Mouse (Mus musculus) mesoderm, embryonic 11.5 days (tissue): ENCODE results near the gene Olfr524.

Experiments used
- DNase-seq: peaks from one replicate; pipeline ENCODE4 v3.0.0-alpha.2; 2012; ENCODE audit warnings: low read depth, low spot score

Gene Olfr524

GRCm38 (mm10) chr7:140205864-140206263, at the start of gene Olfr524:
TSS of gene Olfr524 (minus strand) at chr7:140205964.
- no peak for DNase-seq

DNA sequence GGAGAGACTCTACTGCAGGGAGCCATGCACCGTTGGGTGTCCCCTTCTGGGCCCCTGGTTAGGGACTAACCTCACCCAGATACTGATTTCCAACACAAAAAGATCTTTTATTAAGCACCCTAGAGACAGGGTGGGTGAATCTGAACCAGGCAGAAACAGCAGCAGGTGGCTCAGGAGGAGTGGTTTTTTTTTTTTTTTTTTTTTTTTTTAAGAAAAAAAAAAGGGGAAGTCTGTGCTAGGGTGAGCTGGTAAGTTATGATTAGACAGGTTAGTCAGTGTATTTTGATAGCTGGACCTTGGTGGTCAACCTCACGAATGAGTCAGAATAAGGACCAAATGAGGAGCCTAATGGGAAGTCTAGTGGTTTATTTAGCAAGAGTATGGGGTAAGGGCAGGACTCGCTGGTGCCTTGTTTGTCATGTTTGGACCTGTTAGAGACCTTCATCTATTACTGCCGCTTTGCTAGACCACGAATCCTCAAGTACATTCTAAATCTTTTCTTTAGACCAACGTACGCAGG, 48.1 kb upstream of the Olfr524 start:
- no peak for DNase-seq

- no peak for DNase-seq
These were observed 41.5 kb upstream of the Olfr524 start, which contains the start of gene 5830411N06Rik for GRCm38 (mm10) chr7:140247216-140247615. TSS of gene 5830411N06Rik (plus strand) at chr7:140247284.

DNA sequence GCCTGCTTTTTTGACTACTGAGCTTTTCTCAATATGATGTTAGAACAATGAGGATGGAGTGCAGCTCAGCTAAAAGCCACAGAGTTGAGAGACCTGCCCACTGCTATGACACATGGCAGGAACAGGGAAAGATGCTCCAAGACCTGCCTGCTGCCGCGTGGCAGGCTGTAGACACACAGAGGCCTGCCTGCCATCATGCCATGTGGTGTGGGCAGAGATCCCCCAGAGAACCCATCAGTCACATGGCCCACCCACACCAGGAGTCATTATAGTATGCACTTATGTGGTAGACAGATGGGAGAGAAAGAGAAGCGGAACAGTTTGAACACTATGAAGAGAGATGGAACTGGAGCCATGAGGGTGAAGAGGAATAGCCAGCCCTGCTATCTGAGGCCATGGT, 27.9 kb upstream of the Olfr524 start:
- no peak for DNase-seq

DNA sequence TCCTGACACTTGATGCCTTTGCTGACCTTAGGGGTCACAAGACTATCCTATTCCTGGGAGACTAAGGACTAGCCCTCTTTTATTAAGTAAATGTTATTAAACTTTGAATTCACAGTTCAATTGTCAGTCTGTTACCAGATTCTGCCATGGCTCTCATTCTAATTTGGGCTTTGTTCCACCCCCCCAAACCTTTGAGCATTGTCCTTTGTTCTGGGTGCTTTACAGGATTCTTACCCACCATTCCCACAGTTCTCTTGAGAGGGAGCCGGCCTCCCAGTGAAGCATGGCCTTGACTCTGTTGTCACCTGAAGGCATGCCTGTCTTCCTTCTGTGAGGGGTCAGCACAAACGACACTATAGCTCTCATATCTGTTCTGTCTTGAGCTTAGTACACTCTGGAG, 25.3 kb upstream of the Olfr524 start:
- no peak for DNase-seq

DNA sequence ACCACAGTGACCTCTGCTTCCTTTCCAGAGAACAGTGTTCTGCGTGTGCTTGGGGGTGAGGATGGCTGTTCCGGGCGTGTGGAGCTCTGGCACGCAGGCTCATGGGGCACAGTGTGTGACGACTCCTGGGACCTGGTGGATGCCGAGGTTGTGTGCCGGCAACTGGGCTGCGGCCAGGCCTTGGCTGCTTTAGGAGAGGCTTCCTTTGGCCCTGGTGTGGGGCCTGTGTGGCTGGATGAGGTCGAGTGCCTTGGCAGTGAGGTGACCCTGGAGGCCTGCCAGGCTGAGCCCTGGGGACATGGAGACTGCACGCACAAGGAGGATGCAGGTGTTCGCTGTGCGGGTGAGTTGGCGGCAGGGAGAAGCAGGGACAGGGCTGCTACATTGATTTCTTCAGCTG, 22.7 kb upstream of the Olfr524 start:
- DNase-seq: no peak

DNA sequence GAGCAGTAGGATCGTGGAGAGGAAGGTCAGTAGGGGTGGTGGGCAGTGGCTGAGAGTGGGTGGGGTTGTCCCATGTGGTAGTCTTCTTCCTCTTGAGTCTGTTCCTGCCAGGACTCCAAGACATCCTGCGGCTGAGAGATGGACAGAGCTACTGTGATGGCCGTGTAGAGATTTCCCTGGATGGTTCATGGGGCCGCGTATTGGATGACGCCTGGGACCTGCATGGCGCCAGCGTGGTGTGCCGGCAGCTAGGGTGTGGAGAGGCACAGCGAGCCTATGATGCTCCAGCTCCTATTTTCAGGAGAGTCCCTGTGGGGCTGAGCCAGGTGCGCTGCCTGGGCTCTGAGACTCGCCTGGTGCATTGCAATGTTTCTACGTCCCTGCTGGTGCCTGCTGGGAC, 18.4 kb upstream of the Olfr524 start:
- DNase-seq: no peak

- no peak for DNase-seq
These were observed 14.6 kb upstream of the Olfr524 start for GRCm38 (mm10) chr7:140220375-140220774.

GRCm38 (mm10) chr7:140219268-140219667, 13.5 kb upstream of the Olfr524 start:
- DNase-seq: no peak

- no peak for DNase-seq
These were observed 12.2 kb upstream of the Olfr524 start, which contains the start of gene Cd163l1 for GRCm38 (mm10) chr7:140217967-140218366. TSS of gene Cd163l1 (plus strand) at chr7:140218267.

GRCm38 (mm10) chr7:140213841-140214240, 8.1 kb upstream of the Olfr524 start:
- no peak for DNase-seq

DNA sequence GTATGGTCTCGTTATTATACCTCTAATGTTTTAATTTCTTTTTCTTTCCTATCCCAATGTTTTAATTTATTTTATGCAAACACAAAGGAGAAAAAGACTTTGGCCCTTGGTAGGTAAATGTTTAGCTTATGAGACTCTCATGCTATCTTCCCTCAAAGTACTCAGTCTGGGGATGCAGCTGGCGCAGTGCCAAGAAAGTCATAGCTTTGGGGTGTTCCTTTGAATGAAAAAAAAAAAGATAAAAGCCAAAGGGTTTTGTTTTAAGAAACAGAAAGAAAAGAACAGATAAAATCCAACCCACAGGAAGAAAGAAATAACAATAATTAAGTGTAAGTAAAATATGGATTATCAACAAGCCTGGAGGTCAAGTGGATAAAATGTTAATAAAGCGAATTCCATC, 2.9 kb upstream of the Olfr524 start:
- DNase-seq: no peak

- DNase-seq: no peak
These were observed 2.4 kb upstream of the Olfr524 start for GRCm38 (mm10) chr7:140208153-140208552.

- no peak for DNase-seq
These were observed 1.1 kb upstream of the Olfr524 start for GRCm38 (mm10) chr7:140206904-140207303.

- DNase-seq: no peak
These were observed 4.7 kb downstream of the Olfr524 start for GRCm38 (mm10) chr7:140201090-140201489.

DNA sequence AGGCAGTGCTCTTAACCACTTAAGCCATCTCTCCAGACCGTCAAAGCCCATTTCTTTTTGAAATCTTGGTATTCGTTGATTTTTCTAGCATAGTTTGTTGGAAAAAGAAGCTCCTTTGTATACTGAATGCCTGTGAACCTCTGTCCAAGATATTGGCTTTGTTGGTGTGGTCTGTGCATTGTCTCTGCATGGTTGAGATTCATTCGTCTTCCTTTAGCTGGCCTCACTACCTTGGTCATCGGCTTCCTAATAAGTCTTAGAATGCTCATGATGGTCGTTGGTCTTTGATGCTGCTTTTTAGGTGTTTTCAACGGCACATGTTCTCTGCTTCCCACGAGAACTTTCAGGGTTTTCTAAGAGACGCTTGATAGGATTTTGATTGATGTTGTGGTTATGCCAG, 9.8 kb downstream of the Olfr524 start:
- no peak for DNase-seq

- no peak for DNase-seq
These were observed 11.7 kb downstream of the Olfr524 start for GRCm38 (mm10) chr7:140194031-140194430.

DNA sequence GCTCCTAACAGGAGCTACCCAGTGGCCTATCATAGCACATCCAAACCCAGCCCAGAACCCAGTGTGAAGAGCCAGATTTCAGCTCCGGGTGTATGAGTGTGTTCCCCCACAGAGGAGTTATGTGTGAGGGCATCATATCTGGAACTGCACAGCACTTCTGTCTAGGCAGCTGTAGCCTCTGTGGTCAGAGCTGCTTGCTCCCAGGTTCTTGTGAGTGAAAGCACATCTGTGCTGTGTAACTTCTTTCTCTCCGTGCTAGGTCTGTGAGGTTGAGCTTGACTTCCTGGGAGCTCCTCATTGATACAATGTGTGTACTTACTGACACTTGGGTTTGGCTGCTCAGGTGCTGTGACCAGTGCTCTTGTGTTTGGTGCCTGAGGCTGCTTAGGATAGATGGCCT, 12.9 kb downstream of the Olfr524 start:
- no peak for DNase-seq

GRCm38 (mm10) chr7:140192445-140192844, 13.3 kb downstream of the Olfr524 start:
- DNase-seq: no peak

GRCm38 (mm10) chr7:140190435-140190834, 15.3 kb downstream of the Olfr524 start:
- no peak for DNase-seq

GRCm38 (mm10) chr7:140188391-140189328, 17.1 kb downstream of the Olfr524 start:
- DNase-seq: peak; percentile 52

DNA sequence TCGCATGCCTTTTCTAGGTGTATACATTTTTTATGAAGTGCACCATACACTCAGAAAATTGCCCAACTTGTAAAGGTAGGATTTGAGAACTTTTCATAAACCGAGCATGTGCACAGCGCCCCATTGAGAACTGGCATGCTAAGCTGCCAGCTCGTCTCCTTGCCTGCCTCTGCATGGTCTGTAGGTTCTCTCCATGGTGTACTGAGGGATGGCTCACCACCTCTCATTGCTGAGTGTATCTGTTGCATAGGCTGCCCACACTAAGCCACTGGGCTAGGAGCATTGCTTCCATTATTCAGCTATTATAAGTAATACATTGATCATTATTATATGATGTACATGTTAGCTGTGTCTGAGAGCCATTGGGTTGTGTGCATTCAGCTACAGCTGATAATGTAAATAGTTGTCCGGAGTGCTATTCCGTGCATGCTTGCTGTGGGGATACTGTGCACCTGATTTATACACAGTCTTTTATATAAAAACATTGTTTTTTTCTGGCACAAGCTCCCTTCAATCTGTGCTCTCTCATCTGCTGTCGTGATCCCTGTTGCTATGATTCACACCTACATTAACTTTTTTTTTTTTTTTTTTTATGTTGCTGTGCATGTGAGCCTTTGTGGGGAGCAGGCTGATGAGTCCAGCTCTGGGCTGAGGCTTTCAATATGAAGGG, 17.9 kb downstream of the Olfr524 start:
- DNase-seq: no peak
